Mouse (Mus musculus) thymus, postnatal 25 days (tissue): ENCODE results near the gene Umod.

ENCODE experiments used
- DNase-seq: peaks from one replicate; pipeline ENCODE4 v3.0.0; 2022

Gene Umod

GRCm38 (mm10) chr7:119479256-119479655 is at the start of gene Umod:
TSS of gene Umod (minus strand) at chr7:119479282.
- DNase-seq, result no peak

DNA sequence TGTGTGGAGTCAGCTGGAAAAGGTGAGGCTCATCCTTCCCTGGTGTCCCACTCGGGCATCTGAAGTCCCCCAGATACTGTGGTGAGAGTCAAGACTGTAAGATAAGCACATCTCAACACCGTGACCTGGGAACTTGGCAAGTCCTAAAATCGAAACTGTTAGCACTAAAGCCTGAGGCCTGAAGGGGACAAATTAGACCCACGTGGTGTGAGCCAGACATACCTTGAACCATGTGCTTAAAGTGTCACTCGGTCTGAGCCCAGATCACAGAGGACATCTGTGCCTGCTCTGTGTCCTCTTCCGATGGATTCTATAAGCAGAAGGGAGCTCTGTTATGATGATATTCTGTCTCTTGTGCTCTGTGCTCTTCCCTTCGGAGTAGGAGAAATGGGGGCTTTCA is 49.5 kb upstream of the Umod start:
- no peak for DNase-seq

DNA sequence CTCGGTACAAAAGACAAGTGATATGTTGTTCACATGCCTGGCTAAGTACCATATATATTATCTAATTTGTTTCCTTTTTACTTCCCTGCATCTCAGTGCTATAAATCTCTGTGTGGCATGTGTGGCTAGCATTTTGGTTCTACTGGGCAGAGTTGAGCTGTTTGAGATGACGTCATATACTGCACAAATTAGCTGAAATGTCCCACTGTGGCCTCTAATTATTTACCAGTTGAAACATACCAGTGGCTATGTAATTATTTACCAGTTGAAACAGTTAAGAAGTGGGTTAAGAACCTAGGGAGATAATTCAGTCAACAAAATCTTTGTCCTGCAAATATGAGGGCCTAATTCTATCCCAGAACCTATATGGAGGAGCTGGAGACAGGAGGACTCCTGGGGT is 48.5 kb upstream of the Umod start:
- no peak for DNase-seq

GRCm38 (mm10) chr7:119527135-119527534 is 48.1 kb upstream of the Umod start:
- DNase-seq, result no peak

GRCm38 (mm10) chr7:119526486-119526885 is 47.4 kb upstream of the Umod start:
- DNase-seq, result no peak

DNA sequence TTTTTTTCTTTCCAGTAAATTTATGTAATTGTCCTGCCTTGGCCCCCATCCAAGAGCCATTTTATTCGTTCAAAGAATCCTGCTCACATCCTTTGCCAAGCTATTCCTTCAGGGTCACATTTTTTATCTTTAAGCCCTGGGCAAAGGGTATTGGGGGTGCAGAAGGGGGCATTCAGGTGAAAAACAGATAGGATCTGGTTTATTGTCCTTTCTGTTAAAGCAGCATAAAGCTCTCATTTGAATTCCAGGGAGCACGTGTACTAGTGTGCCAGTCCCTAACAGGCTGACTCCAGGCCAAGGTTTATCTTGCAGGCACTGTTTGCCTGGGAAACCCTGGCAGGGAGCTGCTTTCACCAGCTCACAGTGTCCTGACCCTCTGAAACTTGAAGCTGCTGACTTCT is 46.8 kb upstream of the Umod start:
- no peak for DNase-seq

DNA sequence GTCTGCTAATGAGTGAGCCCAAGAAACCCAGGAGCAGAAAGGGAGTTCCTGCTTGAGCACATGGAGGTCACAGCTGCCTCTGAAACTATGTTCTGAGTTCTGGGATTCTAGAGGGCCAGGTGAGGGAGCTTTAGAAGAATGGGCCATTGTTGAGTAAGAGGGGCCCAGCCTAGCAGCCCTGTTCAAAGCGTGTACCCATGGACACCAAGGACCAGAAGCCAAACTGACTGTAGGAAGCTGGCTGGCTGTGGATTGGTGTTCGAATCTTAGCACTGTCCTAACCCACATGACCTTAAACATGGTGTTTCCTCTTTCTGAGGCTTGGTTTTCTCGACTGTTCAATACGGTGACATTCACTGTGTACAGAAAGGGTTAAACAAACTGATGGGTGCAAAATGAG is 44.3 kb upstream of the Umod start, which contains the start of gene Pdilt:
Pdilt (minus strand) TSS at position 101 of the 400 bp plus-strand sequence.
- no peak for DNase-seq

- no peak for DNase-seq
Measured at GRCm38 (mm10) chr7:119522385-119522784, 43.3 kb upstream of the Umod start.

GRCm38 (mm10) chr7:119521816-119522215 is 42.7 kb upstream of the Umod start:
- no peak for DNase-seq

DNA sequence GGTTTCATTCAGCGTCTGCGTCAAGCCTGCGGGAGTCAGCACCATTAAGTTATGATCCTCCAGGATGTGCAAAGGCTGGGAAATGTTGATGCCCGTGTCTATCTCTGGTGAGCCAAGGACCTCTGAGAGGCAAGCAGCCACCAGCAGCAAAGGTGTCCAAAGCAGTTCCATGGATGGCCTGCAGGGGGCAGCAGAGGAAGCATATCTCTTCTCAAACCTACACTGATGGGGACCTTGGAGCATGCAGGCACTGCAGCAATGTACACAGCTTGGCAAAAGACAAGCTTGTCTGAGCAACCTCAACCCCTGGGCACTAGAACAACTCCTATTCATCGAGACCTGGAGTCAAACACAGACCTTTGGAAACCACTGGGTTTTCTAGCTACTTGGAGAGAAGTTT is 40.6 kb upstream of the Umod start:
- DNase-seq, result peak; percentile 22

- DNase-seq, result no peak
Measured at GRCm38 (mm10) chr7:119519163-119519562, 40.1 kb upstream of the Umod start, which contains the start of gene Acsm5. TSS of gene Acsm5 (plus strand) at chr7:119519463.

DNA sequence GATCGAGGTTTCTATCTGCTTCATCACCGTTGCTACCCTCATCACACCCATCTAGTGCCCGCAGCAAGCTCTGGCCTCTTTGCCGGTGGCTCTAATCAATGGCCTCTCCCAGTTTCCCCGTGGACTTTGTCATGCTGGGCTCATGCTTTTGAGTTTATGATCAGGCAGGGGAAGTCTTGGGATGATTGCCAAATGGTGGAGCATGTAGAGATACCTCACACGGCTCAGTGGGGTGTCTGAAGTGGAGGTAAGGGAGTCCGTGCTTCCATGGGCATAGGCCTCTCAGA is 37.1 kb upstream of the Umod start:
- DNase-seq, result no peak

DNA sequence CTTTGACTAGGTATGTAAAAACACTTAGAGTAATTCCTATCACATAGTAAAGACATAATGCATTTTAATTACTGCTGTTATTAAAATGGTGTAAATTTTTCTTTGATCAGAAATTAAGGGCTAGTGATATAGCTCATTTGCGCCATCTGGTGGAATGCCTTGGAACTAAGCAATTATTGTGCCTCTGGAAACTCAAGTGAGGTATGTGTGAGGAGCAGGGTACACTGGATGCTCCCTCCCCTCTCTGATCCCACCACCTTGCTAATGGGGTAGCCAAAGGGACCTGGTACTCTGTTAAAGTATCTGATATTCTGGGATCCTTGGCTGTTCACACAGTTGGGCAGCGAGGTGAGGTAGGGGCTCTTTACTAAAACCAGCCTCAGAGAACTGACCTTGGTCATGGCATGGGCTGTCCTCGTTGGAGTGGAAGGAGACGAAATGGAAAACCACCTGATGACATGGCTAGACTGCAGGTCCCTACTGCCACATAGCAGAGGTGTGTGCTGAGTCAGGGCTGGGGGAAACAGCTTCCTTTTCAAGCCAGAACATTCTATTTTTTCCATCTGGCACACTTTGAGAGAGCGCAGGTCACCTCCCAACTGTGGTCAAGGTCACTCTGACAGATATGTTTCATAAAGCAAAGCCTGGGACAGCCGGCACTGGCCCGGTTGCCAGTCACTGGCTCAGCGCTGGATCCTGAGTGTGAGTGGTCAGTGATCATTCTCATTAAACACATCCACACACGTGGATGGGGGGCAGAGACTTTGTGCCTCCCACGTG is 36.6 kb upstream of the Umod start:
- peak; percentile 5 for DNase-seq

GRCm38 (mm10) chr7:119513056-119513455 is 34.0 kb upstream of the Umod start:
- DNase-seq, result no peak

DNA sequence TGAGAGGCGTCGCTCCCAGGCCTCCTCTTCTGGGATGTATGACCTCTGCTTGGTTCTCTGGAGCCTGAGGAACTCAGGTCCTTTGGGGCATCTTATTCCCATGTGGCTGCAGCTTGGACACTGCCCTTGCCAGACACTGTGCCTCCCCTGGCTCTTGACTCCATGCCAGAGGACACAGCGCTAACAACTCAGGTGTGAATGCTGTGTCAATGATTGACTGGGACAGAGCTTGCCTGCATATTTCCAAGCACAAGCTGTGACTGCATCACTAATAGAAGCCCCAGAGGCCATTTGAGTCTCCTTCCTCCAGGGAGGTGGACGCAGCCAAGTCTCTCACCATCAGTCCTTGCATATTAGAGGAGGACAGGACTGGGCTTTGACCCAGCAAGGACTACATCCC is 32.1 kb upstream of the Umod start:
- DNase-seq, result no peak

DNA sequence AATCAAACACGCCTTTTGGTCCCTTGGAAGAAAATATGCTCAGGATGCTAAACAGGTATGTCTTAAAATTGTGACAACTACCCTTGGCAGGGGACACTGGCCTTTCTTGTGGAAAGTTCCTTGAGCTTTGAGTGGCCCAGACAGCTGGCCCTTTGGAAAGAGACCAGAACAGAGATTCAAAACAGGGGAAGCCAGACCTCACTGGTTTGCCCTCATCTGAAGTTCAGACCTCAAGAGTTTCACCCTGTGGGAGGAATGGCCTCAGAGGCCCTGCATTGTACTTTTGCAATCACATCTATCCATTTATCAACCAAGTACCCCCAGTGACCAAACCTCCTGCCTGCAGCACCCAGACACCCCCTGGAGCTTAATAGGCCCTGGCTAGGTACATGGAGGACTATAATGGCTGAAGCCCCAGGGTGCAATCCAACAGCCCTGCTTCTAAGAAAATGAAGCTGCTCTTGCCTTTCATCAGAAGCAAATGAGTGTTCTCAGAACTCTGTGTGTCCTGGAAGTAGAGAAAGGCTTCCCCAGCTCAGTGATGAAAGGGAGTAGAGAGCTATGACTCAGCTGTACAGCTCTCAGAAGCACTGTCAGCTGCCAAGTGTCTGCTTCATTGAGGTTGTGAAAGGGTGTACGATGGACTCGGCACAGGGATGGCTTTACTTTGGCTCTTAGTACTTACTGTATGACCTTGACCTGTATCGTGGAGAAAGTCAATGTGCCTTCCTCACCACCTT is 11.1 kb upstream of the Umod start:
- DNase-seq, result no peak

- DNase-seq, result no peak
Measured at GRCm38 (mm10) chr7:119486683-119487082, 7.6 kb upstream of the Umod start.

DNA sequence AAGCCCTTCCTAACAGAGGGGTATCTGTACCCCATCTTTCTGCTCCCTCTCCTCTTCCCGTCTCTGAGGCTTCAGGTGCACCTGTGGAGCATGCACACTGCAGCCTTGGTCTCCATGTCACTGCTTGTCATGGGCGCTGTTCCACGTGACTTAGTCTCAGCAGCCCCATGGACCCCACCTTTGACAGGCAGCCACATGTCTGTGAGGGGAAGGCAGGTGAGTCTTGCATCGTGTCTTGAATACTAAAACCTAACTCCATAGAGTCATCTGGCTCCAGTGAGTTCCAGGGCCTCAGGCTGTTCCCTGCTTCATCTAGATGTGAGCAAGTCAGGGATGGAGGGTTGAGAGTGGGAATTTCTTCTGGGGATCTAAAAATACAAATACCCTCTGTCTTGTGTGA is 5.1 kb upstream of the Umod start:
- DNase-seq, result no peak

GRCm38 (mm10) chr7:119476500-119477389 is 2.3 kb downstream of the Umod start:
- no peak for DNase-seq

- DNase-seq, result no peak
Measured at GRCm38 (mm10) chr7:119459185-119459584, 19.9 kb downstream of the Umod start, which contains the start of gene Gp2. TSS of gene Gp2 (minus strand) at chr7:119459285.

- DNase-seq, result no peak
Measured at GRCm38 (mm10) chr7:119454192-119454591, 24.9 kb downstream of the Umod start.

GRCm38 (mm10) chr7:119443849-119444248 is 35.2 kb downstream of the Umod start:
- no peak for DNase-seq

GRCm38 (mm10) chr7:119441938-119442337 is 37.1 kb downstream of the Umod start:
- no peak for DNase-seq
